ENCODE assay signal across 9 mouse cellular contexts in genomic region chr5:112298226-112298988, GRCm38 (mm10). TPM values are rescaled to one million over a fixed set of nuclear protein-coding genes. Genes with fewer than 3 reads are reported as not detected.
DNase-seq lines count a peak whose midpoint lies in the region; ATAC-seq and TF ChIP-seq lines count a peak whose summit lies in the region.
"Had no signal": no experiment of that assay in that cellular context is flagged by ENCODE, and none has a peak within 500 bp of the region (broad histone marks: within the 10 kb centered on the region; RNA-seq: fewer than 3 reads in every experiment).

No protein-coding gene starts in this region.

- TF ChIP-seq CTCF in heart, postnatal 0 days (IDR thresholded peaks at IDR 0.05; ENCODE audit: low read depth), result no peak
- no peak for TF ChIP-seq CTCF in liver, adult 2 months (IDR thresholded peaks at IDR 0.05; ENCODE audit: low read depth, low read length)

- 69% methylated on average over 12 of the region's 12 CpGs for WGBS in heart, postnatal 0 days
- WGBS in liver, adult 2 months, result 60% methylated on average over 12 of the region's 12 CpGs
- 80% methylated on average over 12 of the region's 12 CpGs for WGBS in stomach, embryonic 16.5 days
- 91% methylated on average over 12 of the region's 12 CpGs for WGBS in hindbrain, embryonic 16.5 days

- H3K27me3 ChIP-seq in heart, postnatal 0 days (ENCODE audit: control insufficient read depth, insufficient read depth, low read length), result no peaks in the 10 kb centered on the region
- H3K27me3 ChIP-seq in liver, adult 2 months (ENCODE audit: control insufficient read depth, insufficient read depth, low read length), result no peaks in the 10 kb centered on the region
- H3K27me3 ChIP-seq in stomach, embryonic 16.5 days (ENCODE audit: control insufficient read depth, insufficient read depth, low read length), result no peaks in the 10 kb centered on the region
- H3K27me3 ChIP-seq in hindbrain, embryonic 16.5 days (replicated peaks; ENCODE audit: control insufficient read depth, insufficient read depth, low read length), result no peaks in the 10 kb centered on the region
- H3K27me3 ChIP-seq: hindbrain, embryonic 15.5 days had no signal

- peak; percentile 82; the same call in 1 of the 2 replicates for TF ChIP-seq EP300 in heart, postnatal 0 days (IDR thresholded peaks at IDR 0.05; ENCODE audit: low read depth)

- H3K4me2 ChIP-seq in heart, postnatal 0 days (ENCODE audit: low read depth, low read length), result no peak overlapping the region
- no peak overlapping the region for H3K4me2 ChIP-seq in stomach, embryonic 16.5 days (ENCODE audit: low read depth, low read length)
- H3K4me2 ChIP-seq in hindbrain, embryonic 16.5 days (ENCODE audit: low read length), result no peak overlapping the region
- H3K4me2 ChIP-seq: hindbrain, embryonic 15.5 days had no signal

- no peak overlapping the region for H3K4me3 ChIP-seq in heart, postnatal 0 days (ENCODE audit: low read depth, low read length)
- no peak overlapping the region for H3K4me3 ChIP-seq in liver, adult 2 months (ENCODE audit: insufficient read depth, low read depth, low read length)
- no peak overlapping the region for H3K4me3 ChIP-seq in stomach, embryonic 16.5 days (replicated peaks; ENCODE audit: low read length)
- H3K4me3 ChIP-seq in hindbrain, embryonic 16.5 days (ENCODE audit: low read length), result no peak overlapping the region
- H3K4me3 ChIP-seq: hindbrain, embryonic 15.5 days had no signal

- TF ChIP-seq POLR2A in liver, adult 2 months (IDR thresholded peaks at IDR 0.05; ENCODE audit: extremely low read depth, insufficient read depth, low read length), result no peak

- no peak overlapping the region for H3K9ac ChIP-seq in heart, postnatal 0 days (replicated peaks; ENCODE audit: low read depth, low read length)
- H3K9ac ChIP-seq in liver, adult 2 months (ENCODE audit: low read depth, low read length), result no peak overlapping the region
- peak overlapping the region; percentile 31; the same call in 1 of the 2 replicates for H3K9ac ChIP-seq in stomach, embryonic 16.5 days (ENCODE audit: low read length)
- H3K9ac ChIP-seq in hindbrain, embryonic 16.5 days (ENCODE audit: low read depth, low read length), result no peak overlapping the region
- H3K9ac ChIP-seq: hindbrain, embryonic 15.5 days had no signal

- H3K27ac ChIP-seq in heart, postnatal 0 days (ENCODE audit: low read depth), result peak overlapping the region; percentile 60
- H3K27ac ChIP-seq in liver, adult 2 months (replicated peaks; ENCODE audit: insufficient read depth, low read depth, low read length), result peak overlapping the region; percentile 70
- H3K27ac ChIP-seq in stomach, embryonic 16.5 days (ENCODE audit: low read length), result peak overlapping the region; percentile 58
- no peak overlapping the region for H3K27ac ChIP-seq in hindbrain, embryonic 16.5 days (ENCODE audit: low read depth, low read length)
- H3K27ac ChIP-seq: hindbrain, embryonic 15.5 days had no signal

- DNase-seq in ovary, adult 18-20 months (ENCODE audit: low spot score), result peak; percentile 70
- DNase-seq in ovary, postnatal 10 days (ENCODE audit: low spot score), result no peak
- DNase-seq in heart, postnatal 0 days (ENCODE audit: low spot score), result peak; percentile 63
- peak; percentile 79 for DNase-seq in liver, adult 2 months (ENCODE audit: extremely low read depth, low read depth, low spot score)
- DNase-seq in layer of hippocampus, postnatal 10 days (ENCODE audit: low spot score in 2 of 2), result no peak
- DNase-seq in right cerebral cortex, postnatal 25 days, result no peak

- H3K36me3 ChIP-seq in heart, postnatal 0 days (replicated peaks; ENCODE audit: control insufficient read depth, insufficient read depth, low read length), result no peaks in the 10 kb centered on the region; the same call in 1 of the 2 replicates
- H3K36me3 ChIP-seq in liver, adult 2 months (ENCODE audit: control insufficient read depth, insufficient read depth, low read length), result no peaks in the 10 kb centered on the region
- H3K36me3 ChIP-seq in stomach, embryonic 16.5 days (ENCODE audit: control insufficient read depth, insufficient read depth, low read length), result no peaks in the 10 kb centered on the region
- H3K36me3 ChIP-seq in hindbrain, embryonic 16.5 days (ENCODE audit: control insufficient read depth, insufficient read depth, low read length), result no peaks in the 10 kb centered on the region
- H3K36me3 ChIP-seq: hindbrain, embryonic 15.5 days had no signal

- H3K9me3 ChIP-seq in heart, postnatal 0 days (replicated peaks; ENCODE audit: control insufficient read depth, low read length), result no peaks in the 10 kb centered on the region
- no peaks in the 10 kb centered on the region for H3K9me3 ChIP-seq in stomach, embryonic 16.5 days (replicated peaks; ENCODE audit: control insufficient read depth, low read length)
- H3K9me3 ChIP-seq in hindbrain, embryonic 16.5 days (ENCODE audit: control insufficient read depth, low read length), result no peaks in the 10 kb centered on the region
- H3K9me3 ChIP-seq: hindbrain, embryonic 15.5 days had no signal

- peak; percentile 73 for ATAC-seq in heart, postnatal 0 days (ENCODE audit: insufficient read depth, low read depth)
- ATAC-seq in stomach, embryonic 16.5 days (ENCODE audit: insufficient read depth, low FRiP score), result peak; percentile 55; the same call in 1 of the 2 replicates
- ATAC-seq in hindbrain, embryonic 16.5 days, result no peak

- H3K79me2 ChIP-seq in liver, adult 2 months (ENCODE audit: control insufficient read depth, insufficient read depth, low read length), result peaks cover 45% of the 10 kb centered on the region

- peaks cover 26% of the 10 kb centered on the region; the same call in 1 of the 2 replicates for H3K4me1 ChIP-seq in heart, postnatal 0 days (ENCODE audit: control insufficient read depth, insufficient read depth)
- H3K4me1 ChIP-seq in liver, adult 2 months (ENCODE audit: control insufficient read depth, insufficient read depth, low read length), result peaks cover 80% of the 10 kb centered on the region
- peaks cover 25% of the 10 kb centered on the region for H3K4me1 ChIP-seq in stomach, embryonic 16.5 days (ENCODE audit: control insufficient read depth, insufficient read depth, low read length)
- no peaks in the 10 kb centered on the region; the same call in 1 of the 2 replicates for H3K4me1 ChIP-seq in hindbrain, embryonic 16.5 days (ENCODE audit: control insufficient read depth, insufficient read depth, low read depth, low read length)

RNA-seq across cellular contexts. Expression of gene Tpst2, which starts 21.9 kb away (rescaled TPM):
- total RNA-seq in heart, postnatal 0 days (2014; rRNA removed; ENCODE audit: low replicate concordance), result 86.1 and 96.0 TPM in 2 replicates
- 42.9 and 43.8 TPM in 2 replicates for polyA plus RNA-seq in heart, postnatal 0 days (2015; fragmentation: Nextera tagmentation; extraction: Ambion mirVana)
- total RNA-seq in liver, adult 2 months (2014; rRNA removed), result 27.7 and 38.9 TPM in 2 replicates
- polyA plus RNA-seq in liver, adult 2 months (2012; rRNA removed), result 30.2 and 35.7 TPM in 2 replicates
- polyA plus RNA-seq in stomach, embryonic 16.5 days (2015; fragmentation: Nextera tagmentation; extraction: Ambion mirVana), result 40.0 and 43.0 TPM in 2 replicates
- polyA plus RNA-seq in hindbrain, embryonic 16.5 days (2015; fragmentation: Nextera tagmentation; extraction: Ambion mirVana), result 35.6 and 35.9 TPM in 2 replicates
- 10 to 100 TPM; 34.0 to 38.9 TPM for total RNA-seq in layer of hippocampus, postnatal 10 days (2021)

RNA-seq across cellular contexts. Expression of gene Tfip11, which starts 27.8 kb away (rescaled TPM):
- total RNA-seq in heart, postnatal 0 days (2014; rRNA removed; ENCODE audit: low replicate concordance), result 6.5 and 11.4 TPM in 2 replicates
- polyA plus RNA-seq in heart, postnatal 0 days (2015; fragmentation: Nextera tagmentation; extraction: Ambion mirVana), result 11.7 TPM in 2 replicates
- total RNA-seq in liver, adult 2 months (2014; rRNA removed), result 7.7 and 9.7 TPM in 2 replicates
- 18.6 and 19.1 TPM in 2 replicates for polyA plus RNA-seq in liver, adult 2 months (2012; rRNA removed)
- polyA plus RNA-seq in stomach, embryonic 16.5 days (2015; fragmentation: Nextera tagmentation; extraction: Ambion mirVana), result 27.6 and 28.0 TPM in 2 replicates
- 31.9 and 34.6 TPM in 2 replicates for polyA plus RNA-seq in hindbrain, embryonic 16.5 days (2015; fragmentation: Nextera tagmentation; extraction: Ambion mirVana)
- 10 to 100 TPM; 30.9 to 33.4 TPM for total RNA-seq in layer of hippocampus, postnatal 10 days (2021)

RNA-seq across cellular contexts. Expression of gene Crybb1, which starts 42.8 kb away (rescaled TPM):
- not detected in 2 replicates for total RNA-seq in heart, postnatal 0 days (2014; rRNA removed; ENCODE audit: low replicate concordance)
- 0.26 and 0.54 TPM in 2 replicates for polyA plus RNA-seq in heart, postnatal 0 days (2015; fragmentation: Nextera tagmentation; extraction: Ambion mirVana)
- not detected in 2 replicates for total RNA-seq in liver, adult 2 months (2014; rRNA removed)
- polyA plus RNA-seq in liver, adult 2 months (2012; rRNA removed), result not detected in 2 replicates
- 4.0 and 4.1 TPM in 2 replicates for polyA plus RNA-seq in stomach, embryonic 16.5 days (2015; fragmentation: Nextera tagmentation; extraction: Ambion mirVana)
- 6.6 and 7.7 TPM in 2 replicates for polyA plus RNA-seq in hindbrain, embryonic 16.5 days (2015; fragmentation: Nextera tagmentation; extraction: Ambion mirVana)
- total RNA-seq in layer of hippocampus, postnatal 10 days (2021), result 10 to 100 TPM; 11.3 to 12.4 TPM

RNA-seq across cellular contexts. Expression of gene Srrd, which starts 44.4 kb away (rescaled TPM):
- total RNA-seq in heart, postnatal 0 days (2014; rRNA removed; ENCODE audit: low replicate concordance), result 57.9 and 65.2 TPM in 2 replicates
- polyA plus RNA-seq in heart, postnatal 0 days (2015; fragmentation: Nextera tagmentation; extraction: Ambion mirVana), result 14.1 and 18.2 TPM in 2 replicates
- 12.3 and 19.3 TPM in 2 replicates for total RNA-seq in liver, adult 2 months (2014; rRNA removed)
- 26.3 and 30.0 TPM in 2 replicates for polyA plus RNA-seq in liver, adult 2 months (2012; rRNA removed)
- 30.2 and 30.8 TPM in 2 replicates for polyA plus RNA-seq in stomach, embryonic 16.5 days (2015; fragmentation: Nextera tagmentation; extraction: Ambion mirVana)
- 58.3 and 60.8 TPM in 2 replicates for polyA plus RNA-seq in hindbrain, embryonic 16.5 days (2015; fragmentation: Nextera tagmentation; extraction: Ambion mirVana)
- total RNA-seq in layer of hippocampus, postnatal 10 days (2021), result 10 to 100 TPM; 26.8 to 27.4 TPM

RNA-seq across cellular contexts. Expression of gene Hps4, which starts 44.5 kb away (rescaled TPM):
- total RNA-seq in heart, postnatal 0 days (2014; rRNA removed; ENCODE audit: low replicate concordance), result 12.5 and 16.1 TPM in 2 replicates
- 12.6 and 13.5 TPM in 2 replicates for polyA plus RNA-seq in heart, postnatal 0 days (2015; fragmentation: Nextera tagmentation; extraction: Ambion mirVana)
- 12.3 and 17.5 TPM in 2 replicates for total RNA-seq in liver, adult 2 months (2014; rRNA removed)
- polyA plus RNA-seq in liver, adult 2 months (2012; rRNA removed), result 19.0 and 30.9 TPM in 2 replicates
- 30.2 and 36.4 TPM in 2 replicates for polyA plus RNA-seq in stomach, embryonic 16.5 days (2015; fragmentation: Nextera tagmentation; extraction: Ambion mirVana)
- 37.4 and 39.6 TPM in 2 replicates for polyA plus RNA-seq in hindbrain, embryonic 16.5 days (2015; fragmentation: Nextera tagmentation; extraction: Ambion mirVana)
- total RNA-seq in layer of hippocampus, postnatal 10 days (2021), result 10 to 100 TPM; 25.2 to 30.6 TPM

Comparison
In these comparisons a context has a peak if more than half of its experiments do, and no peak if none do; other contexts are left out.
1. DNase-seq: peak in ovary, adult 18-20 months (single experiment), heart, postnatal 0 days (single experiment) and liver, adult 2 months (single experiment); none in ovary, postnatal 10 days (single experiment), layer of hippocampus, postnatal 10 days (0 of 2) and right cerebral cortex, postnatal 25 days (single experiment).